Mouse (Mus musculus): ENCODE measurements around the gene Rab3gap2.

The Rab3gap2 gene

DNA sequence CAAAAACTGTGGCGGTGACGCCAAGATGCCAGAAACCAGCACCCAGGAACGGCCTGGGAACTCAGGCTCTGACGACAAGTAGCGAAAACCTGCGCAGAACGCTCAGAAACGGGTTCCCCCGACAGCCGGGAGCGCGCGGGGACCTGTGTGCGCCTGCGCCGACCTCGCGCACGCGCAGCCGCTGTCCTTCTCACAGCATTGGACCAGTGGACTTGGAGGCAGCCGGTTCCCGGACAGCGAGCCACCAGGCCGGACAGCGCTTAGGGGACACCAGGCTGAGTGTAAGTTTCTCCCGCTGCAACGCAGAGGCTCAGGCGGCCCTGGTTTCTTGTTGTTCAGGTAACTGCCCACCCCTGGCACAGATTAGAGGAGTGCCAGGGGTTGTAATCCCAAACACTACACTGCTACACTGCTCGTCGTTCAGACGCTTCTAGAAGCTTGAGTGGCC is 128.1 kb downstream of the Rab3gap2 start, which contains the start of gene Bpnt1:
Gene Bpnt1, plus strand, starts transcription at position 167 of the 448 bp plus-strand sequence.
- DNase-seq (ENCODE audit: low spot score in 2 of 2): peak; percentile 61 to 70

DNA sequence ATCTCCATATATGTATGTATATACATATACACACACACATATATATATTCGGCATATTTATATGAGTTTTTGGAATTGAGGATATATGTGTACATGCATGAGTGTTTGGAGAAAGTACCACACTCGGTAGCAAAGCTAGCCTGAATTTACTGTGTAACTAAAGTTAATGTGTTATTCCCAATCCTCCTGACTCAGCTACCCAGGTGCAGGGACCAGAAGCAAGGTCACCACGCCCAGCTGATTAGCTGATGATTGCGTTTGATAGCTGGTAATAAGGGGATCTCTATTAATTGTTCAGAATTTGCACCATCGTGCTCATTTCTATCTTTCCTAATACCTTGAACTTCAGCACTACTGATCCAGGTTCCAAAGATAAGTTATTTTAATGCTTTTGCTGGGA is 129.7 kb downstream of the Rab3gap2 start:
- no peak for DNase-seq (ENCODE audit: low spot score in 2 of 2)

DNA sequence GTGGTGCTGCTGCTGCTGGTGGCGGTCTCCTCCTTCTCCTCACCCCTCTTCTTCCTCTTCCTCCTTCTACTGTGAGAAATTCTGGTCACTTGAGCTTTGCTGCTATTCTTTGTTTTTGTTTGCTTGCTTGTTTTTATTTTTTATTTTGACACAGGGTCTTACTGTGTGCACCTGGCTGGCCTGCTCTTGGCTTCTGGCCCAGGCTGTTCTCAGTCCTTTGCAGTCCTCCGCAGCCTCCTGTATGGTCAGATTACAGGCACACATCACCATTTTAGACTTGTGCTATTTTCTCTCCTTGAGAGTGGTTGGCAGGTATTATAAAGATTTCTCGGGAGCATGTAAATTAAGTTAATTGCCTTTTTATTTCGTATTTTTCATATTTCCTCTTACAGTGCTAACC is 130.2 kb downstream of the Rab3gap2 start:
- no peak for DNase-seq (ENCODE audit: low spot score in 2 of 2)

DNA sequence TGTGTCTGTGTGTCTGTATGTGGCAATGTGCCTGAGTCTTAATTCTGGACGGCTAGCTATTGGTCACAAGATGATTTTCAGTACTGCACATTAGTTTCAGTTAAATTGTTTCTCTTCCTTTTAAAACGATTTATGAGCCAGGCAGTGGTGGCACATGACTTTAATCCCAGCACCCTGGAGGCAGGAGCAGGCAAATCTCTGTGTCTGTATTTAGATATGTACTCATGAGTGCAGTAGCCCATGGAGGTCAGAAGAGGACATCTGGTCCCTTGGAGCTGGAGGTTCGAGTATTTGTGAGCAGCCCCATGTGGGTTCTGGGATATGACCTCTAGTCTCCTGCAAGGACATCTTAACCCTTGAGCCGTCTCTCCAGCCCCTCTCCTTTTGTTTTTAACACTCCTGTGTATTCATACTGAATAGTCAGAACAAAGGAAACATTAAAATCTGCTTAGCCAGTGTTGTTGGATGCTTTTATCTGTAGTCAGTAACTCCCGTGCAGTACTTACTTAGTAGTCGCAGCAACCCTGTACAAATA is 131.4 kb downstream of the Rab3gap2 start:
- DNase-seq (ENCODE audit: low spot score in 2 of 2): no peak
